Mouse (Mus musculus) NIH3T3 (cell line): ENCODE data around the gene Slc39a7.
"Not testable (repeated sequence)": the region's sequence is repeated elsewhere in the genome, so short reads cannot be mapped to it uniquely, and the experiment has no call there.

ENCODE experiments used
- DNase-seq: peaks from one replicate; pipeline ENCODE4 v3.0.0-alpha.2; 2012; ENCODE audit warnings: low read depth

Gene Slc39a7

DNA sequence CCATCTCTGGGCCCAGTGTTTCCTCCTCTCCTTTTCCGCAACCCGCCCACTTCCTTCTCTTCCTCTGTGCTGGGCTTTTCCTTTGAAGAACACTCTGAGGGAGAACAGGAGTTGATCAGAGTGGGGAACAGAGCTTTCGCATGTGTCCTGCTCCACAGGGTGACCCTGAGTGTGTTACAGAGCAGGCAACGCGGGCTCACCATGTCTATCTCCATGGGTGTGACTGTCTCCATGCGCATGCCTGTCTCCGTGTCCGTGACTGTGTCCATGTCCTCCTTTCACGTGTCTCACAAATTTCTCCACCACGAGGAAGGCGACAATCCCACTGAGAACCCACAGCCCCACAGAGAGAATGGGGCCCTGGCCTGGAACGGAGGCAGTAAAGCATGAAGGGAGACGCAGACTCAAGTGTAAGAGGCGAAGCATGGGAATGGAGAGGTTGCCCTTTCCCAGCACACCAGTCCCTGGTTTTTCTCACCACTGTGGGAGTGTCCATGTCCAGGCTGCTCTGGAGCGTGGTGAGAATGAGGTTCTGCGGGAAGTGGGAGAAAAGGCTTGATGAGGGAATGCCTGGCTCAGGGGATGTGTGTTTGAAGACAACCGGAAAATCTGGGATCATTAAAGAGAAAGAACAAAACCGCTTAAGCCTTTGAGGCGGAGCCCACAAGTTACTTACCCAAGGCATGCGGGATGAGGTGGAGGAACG is 1.4 kb downstream of the Slc39a7 start:
- no peak for DNase-seq

DNA sequence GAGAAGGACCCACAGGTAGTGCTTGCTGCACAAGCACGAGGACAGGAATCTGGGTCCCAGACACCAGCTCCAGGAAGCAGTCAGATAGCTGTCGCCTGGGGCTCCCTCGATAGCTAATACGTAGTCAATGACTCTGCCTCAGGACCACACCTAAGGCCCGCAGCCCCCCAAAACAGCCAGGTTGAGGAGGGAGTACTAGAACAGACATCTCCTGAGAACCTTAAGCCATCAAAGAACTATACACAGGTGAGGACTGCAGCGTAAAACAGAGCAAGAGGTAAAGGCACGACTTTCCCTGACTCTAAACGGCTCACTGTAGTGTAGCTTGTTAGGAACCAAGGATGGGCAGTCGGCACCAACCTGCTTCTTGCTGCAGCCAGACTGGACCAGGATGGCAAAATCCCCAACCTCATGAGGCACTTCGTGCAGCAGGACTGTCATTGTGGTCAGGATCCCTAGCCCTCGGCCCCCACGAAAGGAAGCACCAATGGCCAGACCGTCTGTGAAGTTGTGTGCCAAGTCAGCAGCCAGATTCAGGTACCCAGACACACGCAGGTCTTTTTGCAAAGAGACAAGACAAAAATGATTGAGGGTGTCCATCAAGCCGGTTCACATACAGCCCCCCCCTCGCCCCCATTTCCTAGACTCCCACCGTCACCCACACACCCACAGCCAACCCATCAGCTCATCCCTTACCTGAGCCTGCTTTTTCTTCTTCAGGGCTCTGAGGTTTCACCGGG is 2.2 kb downstream of the Slc39a7 start:
- DNase-seq: no peak

DNA sequence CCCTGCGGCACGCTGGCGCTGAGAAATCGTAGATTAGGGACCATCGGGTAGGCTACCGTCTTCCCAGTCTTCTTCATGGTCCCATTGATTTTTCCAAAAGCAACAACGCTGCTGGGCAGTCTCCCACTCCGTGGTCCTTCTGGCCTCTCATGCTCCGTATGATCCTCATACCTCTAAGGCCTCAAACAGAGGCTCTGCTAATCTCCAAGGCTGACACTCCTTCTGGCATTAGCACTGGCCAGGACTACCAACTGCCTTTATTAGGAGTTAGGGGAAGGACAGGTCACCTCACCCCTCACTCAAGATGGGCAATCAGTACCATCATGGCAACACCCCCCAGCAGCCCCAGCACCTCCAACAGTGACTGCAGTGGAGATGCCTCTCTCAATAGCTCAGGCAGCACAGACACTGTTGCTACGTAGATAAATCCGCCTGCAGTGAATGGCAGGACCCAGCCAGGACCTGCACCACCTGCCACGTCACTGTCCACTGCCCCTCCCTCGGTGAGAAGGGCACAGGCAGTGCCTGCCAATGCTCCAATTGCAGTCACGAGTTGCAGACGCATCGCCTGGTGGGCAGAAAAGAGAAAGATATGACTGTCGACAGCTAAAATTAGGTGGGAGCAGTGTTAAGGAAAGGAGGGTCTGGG is 2.9 kb downstream of the Slc39a7 start:
- DNase-seq: no peak

DNA sequence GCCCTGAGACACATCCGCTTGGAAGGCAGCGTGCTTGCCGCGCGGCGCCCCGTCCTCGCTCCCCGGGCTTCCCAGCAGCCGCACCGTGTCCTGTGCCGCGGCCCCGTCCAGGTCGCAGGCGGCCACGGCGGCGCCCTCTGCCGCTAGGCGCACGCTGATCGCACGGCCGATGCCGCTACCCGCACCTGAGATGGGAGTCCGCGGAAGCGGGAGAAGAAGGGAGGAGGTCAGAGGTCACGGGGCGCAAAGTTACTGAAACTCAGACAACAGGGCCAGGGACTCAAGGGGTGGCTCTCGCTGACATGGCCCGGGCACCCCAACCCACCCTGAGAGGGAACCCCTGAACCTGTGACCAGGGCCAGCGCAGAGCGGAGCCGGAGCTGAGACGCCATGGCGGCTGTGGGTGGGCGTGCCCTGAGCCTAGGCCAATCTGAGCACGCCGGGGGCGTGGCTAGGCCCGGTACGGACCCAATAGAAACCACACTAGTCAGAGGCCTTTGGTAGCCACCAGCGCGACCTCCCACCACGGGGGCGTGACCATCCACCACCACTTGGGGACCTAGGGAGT is 3.7 kb downstream of the Slc39a7 start, which contains the start of gene H2-Ke6:
H2-Ke6 (minus strand) TSS at position 405 of the 568 bp plus-strand sequence.
- DNase-seq: peak; percentile 97

DNA sequence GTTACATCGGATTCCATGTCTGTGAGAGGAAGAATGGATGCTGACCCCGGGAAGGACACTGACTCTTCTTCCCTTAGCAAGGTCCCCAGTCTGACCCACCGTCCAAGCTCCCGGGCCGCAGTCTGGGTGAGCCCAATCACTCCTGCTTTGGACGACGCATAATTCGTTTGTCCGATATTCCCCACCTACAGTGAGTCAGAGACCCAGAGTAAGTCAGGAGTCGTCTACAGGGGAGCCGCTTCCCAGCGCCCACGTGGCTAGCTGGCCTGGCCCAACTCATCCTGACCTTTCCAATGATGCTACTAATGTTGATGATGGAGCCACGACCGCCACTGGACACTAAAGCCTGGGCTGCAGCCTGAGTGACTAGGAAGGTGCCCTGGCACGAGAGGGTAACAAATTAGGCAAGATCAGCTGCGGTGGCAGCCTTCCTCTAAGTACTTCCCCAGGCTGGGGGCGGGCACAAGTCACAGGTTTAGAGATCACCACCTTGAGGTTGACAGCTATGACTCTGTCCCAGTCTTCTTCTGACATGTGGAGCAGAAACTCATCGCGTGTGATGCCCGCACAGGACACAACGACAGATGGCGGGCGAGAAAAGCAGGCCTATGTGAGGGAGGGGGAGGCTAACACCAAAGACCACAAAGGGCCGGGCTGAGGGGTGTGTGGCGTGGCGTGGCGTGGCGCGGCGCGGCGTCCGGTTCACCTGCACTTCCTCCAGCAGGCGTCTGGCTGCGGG is 4.4 kb downstream of the Slc39a7 start:
- peak; percentile 68 for DNase-seq

DNA sequence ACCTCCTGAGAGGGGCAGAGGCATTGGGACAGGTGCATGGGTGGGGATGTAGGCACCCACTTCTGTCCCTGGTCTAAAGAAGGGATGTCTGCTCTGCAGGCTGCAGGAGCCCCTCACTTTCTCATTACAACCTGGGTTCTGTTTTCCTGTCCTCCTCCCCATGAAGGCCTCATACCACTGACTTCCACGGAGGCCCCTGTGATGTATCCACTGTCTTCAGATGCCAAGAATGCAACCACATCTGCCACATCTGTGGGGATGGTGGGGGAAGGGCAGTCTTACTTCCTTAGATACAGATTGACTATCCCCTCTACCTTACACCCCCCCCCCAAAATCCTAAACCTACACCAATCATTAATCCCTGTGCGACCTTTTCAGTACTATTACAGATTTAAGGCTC is 5.3 kb downstream of the Slc39a7 start:
- peak; percentile 60 for DNase-seq

DNA sequence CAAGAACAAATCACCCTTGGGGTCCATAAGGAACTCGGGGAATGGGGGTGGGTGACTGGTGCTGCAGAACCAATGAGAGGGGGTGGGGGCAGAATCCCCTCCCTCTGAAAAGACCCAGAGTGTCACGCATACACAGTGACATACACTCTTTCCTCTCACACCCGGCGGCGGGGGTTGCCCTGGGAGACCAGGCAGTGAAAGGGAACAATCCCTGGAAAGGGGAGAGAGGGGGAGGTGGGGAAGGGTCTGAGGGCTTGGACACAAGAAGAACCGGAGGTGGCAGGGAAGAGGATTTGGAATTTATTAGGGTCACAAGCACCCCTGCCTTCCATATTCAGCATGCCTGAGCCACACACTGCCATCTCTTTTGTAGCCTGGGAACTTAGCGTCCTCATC is 5.7 kb downstream of the Slc39a7 start:
- DNase-seq: no peak

DNA sequence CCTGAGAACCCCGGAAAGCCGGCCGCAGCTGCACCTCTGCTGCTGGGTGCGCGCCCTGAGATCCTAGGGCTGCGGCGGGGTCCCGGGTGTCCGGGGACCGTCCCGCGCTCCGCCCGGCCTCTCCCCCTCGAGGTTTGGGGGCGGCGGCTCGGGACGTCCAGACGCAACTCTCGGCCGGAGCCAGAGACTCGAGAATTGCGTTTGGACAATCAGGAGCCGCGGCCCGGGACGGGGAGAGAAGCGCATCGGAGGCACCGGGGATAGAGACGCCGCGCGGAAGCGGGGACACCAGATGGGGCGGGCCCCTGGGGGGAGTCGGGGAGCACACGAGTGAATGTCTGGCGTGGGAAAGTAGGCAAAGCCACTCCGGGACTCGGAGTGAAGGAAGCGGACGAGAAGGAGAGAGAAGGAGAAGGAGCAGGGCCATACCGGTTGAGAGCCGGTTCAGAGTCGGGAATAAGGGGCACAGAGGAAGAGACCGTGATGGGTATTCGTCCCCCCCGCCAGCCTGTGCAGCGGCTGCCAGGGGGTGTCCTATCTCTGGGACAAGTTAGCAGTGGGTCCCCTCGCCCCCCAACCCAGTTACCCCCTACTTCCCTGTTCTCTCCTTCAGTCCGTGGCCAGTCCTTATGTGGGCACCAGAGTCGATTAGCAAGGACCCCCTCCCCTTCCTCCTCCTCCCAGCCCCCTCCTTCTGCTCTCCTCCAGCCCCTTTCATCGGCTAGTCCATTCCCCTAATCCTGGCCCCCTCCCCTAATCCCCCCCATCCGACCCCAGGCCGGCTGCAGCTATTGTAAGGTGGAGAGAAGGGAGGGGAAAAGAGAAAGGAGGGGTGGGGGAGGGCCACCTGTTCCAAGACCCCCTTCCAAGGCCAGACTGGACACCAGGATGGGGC is 6.4 kb downstream of the Slc39a7 start:
- peak; percentile 65 for DNase-seq

DNA sequence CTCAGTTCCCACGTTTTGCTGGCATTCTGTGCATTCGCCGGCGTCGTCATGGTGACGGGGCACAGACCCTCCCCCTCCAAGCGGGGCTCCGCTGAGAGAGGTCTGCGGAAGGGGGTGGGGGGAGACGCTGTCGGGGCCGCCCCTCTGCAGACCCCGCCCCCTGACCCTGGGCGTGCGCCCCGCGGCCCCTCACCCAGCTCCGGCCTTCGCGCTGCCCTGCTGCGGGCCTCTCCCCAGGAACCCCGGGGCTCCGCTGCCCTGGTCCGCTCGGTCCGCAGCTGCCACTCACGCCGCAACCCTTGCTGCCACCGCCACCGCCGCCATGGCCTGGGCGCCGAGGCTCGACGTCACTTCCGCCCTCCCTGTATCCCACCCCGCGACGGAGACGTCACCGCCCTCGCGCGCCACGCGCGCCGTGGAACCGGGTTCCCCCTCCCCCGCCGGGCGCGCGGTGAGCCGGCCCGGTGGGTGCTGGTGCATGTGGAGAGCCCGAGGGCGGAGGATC is 7.1 kb downstream of the Slc39a7 start, which contains the start of gene Ring1:
Ring1 (minus strand) TSS at position 364 of the 505 bp plus-strand sequence.
- peak; percentile 87 for DNase-seq

DNA sequence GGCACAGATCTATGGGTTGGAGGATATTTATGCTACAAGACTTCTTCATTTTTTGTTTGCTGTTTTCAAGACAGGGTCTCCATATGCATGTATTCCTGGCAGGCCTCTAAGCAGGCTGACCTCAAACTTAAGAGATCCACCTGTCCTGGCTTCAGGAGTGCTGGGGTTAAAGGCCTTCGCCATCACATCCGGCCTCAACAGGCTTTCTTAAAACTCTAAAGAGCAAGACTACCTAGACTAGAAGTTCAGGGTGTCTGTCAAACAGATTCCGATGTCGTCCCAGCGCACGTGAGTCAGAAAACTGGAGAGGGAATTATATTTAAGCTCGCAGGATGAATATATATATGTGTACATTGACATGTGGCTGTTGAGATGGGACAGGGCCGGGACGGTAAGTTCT is 7.8 kb downstream of the Slc39a7 start:
- DNase-seq: no peak

DNA sequence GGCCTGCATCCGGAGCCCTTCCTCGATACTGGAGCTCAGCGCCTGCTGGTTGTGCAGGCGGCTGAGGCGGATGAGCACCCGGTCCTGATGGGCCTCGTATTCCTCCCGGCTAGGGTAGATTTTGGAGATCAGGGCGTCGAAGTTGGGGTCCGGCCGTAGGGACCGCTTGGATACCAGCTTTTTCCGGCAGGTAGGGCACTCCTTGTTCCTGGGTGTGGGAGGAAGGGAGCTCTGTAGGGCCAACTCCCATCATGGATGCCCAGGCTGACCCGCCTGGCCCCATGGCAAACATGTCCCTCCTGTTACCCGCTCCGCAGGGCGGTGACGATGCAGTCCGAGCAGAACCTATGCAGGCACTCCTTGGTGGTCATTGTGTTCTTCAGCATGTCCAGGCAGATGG is 8.5 kb downstream of the Slc39a7 start:
- DNase-seq: no peak

DNA sequence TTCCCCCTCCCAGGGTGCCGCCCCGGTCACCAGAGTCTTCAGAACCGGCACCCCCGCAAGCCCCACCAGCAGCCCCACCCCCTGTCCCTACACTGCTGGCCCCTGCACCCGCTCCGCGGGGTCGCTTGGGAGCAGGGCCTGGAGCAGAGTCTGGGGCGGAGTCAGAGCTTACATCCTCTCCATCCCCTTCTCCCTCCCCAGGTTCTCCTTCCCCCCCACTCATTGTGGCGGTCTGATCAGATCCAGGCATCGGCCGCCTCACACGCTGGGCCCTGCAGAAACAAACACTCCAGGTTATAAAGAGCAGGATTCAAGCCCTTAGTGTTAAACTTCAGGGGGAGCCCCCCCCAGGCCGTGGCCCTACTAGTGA is 9.1 kb downstream of the Slc39a7 start:
- no peak for DNase-seq

DNA sequence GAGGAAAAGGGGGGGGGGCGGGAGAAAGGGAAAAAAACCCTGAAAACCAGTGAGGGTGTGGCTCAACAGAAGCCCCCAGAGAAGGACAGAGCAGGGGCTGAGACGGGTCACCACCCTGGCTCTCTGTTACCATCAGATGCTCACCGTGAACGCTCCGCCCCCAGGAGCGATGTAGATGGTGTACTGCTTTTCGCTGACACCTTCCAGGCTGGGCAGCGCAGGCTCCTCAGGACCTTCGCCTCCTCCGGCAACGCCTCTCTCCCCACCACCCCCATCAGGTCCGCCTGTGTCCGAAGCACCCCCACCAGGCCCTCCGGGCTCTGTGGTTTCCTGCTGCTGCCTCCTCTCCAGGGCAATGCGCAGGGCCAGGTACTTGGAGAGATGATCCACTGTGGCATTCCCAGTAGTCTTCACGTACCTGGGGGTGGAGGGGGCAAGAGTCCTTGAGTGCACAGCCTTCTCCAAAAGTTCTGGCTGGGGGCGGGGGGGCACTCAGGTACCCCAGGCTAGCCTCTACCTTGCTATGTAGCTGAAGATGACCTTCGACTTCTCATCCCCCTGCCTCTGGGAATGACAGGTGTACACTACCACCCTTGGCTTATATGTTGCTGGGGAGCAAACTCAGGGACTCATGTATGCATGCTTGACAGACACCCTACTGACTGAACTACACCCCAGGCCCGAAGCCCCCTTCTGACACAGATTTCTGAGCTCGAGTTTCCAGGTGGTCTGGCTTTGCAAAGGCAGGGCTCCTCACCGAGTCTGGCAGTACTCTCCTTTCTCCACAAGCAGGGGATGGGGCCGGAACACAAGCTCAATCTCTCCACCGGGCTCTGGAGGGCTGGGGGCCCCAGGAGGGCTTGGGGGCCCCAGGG is 9.7 kb downstream of the Slc39a7 start:
- DNase-seq: no peak

DNA sequence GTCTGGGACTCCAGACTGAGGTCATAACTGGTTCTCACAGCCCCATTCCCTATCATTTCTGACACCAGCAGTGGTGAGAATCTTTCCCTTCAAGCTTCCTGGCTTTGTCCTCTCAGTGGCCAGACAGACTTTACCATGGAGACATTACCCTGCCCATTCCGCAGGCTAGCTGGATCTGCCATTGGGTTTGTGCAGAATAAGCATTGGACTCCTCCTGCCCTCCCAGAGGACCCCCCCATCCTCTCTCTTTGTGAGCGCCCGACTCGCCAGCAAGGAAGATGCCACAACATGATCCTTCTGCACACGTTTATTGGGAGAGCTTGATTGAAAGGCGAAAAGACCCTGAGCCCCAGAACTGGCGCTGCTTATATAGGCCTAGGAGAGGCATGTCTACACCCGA is 18.0 kb downstream of the Slc39a7 start:
- DNase-seq: no peak

DNA sequence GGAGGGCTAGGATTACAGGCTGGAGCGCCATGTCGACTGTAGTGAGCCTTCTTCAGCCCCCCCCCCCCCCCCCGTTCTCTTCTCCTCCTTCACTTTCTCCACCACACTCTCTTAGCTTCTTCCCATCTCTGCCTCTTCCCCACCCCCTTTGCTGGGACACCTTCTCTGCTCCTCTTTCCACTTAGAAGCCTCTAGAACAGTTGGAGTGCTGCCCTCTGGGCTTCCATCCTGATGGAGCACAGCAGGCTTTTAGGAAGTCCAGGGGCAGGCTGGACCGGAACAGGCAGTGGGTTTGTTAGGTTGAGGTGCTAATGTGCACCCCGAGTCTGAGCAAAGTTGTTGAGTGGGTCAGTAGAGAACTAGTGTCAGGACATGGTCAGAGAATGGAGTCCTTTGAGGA is 21.3 kb downstream of the Slc39a7 start:
- no peak for DNase-seq

DNA sequence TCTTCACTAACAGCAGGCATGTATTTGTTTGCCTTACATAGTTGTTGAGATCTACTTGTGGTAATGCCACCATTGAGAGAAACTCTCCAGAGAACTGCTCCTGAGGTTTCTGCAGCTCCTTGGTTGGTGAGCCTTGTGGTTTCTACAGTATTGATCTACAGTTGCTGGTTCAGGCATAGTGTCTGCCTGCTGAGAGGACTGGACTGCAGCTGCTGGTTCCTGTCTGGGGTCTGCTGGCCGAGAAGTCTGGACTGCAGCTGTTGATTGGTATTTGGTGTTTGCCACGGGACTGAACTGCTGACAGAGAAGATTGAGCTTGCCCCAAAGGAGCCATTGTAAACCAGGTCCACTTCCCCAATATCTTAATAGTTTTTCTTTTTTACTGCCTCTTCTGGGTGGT is 24.9 kb downstream of the Slc39a7 start:
- DNase-seq: no peak

DNA sequence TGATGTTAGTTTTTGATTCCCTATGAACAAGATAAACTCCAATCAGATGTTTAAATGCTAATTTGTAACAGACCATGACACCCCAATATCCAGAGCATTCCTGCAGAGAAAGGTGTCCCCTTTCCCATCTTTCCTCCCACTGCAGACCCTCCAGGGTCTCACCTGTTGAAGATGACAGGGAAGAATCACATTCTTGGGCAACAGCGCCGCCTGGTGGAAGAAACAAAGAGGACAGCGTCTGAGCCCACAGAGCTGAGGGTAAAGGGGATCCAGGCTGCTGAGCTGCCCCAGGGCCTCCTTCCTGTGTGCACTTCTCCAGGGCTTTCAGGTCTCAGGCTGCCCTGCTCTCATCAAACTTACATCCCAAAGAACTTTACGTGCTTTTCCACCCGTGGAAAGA is 28.1 kb downstream of the Slc39a7 start:
- DNase-seq: peak; percentile 49

DNA sequence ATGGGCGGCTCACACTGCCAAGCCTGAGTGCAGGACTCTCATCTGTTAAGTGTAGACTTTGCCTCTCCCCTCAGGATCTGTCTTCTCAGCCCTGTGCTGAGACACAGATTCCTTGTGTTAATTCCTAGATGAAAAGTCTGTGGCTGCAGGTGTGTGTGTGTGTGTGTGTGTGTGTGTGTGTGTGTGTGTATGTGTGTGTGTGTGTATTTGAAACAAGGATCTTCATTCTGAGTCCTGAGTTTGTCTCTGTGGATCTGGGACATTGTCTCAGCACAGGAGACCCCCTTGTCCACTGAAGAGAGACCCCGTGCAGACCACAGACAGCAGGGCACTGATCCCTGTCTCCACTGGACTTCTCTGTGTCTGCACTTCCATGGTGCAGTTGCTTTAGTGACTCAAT is 30.7 kb downstream of the Slc39a7 start:
- not testable (repeated sequence) for DNase-seq

DNA sequence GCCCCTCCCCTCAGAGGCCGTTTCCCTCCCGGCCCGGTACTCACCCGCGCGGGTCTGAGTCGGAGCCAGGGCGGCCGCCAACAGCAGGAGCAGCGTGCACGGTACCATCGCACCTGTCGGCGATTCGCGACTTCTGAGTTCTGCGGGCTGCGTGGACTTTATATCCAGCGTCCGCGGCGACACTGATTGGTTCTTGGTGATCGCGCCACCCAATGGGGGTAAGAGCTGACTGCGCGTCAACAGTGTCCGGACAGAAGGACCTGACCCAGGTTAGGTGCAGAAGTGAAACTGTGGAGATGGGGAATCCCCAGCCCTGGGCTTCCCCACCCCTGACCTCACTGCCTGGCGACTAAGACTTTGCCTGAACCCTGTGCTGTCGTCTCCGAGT is 31.3 kb downstream of the Slc39a7 start, which contains the start of gene H2-K1:
H2-K1 (minus strand) TSS at position 198 of the 388 bp plus-strand sequence.
- DNase-seq: peak; percentile 92
